Mouse (Mus musculus): Measurements from ENCODE around the gene Gm43064. TPM values are rescaled to one million over a fixed set of nuclear protein-coding genes. Genes with fewer than 3 reads are reported as not detected.

The Gm43064 gene
- polyA plus RNA-seq, 1 experiment from 2014 or later, result not detected

DNA sequence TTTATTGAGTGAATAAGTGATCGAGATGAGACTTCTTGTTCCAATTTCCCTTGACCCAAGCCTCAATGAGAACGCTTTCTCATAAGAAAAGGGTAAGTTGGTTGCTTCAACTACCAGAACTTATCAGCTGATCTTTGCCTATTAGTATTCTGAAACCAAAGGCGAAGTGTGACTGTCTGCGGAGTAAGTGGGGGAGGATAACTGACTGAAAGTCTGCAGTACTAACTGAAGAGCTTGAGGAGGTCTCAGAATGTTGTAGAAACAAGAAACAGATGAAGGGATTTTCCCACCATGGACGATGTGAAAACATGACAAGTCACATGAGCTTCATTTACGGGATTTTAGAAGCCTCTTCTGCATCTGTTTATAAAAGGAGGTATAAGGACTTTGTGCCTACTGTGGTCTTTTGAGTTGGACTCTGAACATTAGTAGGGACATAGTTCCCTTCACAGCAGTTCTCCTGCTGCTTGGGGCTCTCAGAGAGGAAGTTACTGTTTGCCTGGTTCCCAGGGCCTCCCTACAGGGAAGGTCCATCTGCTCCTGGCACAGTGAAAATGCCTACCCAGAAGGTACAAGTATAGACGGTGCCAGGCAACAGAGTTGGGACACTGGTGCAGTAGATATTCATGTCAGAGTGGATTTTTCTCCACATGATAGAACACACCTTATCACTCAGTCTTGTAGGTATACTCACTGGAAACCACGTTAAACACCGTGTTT is 41.4 kb downstream of the Gm43064 start:
- no peaks in the 10 kb centered on the region for H3K4me1 ChIP-seq (ENCODE audit: insufficient read depth)
- ATAC-seq (no peak), DNase-seq (no peak)
- H3K4me3 ChIP-seq (ENCODE audit: low read depth, low read length), result no peak overlapping the region
- no peaks in the 10 kb centered on the region for H3K9me3 ChIP-seq (ENCODE audit: low read length)
- H3K27me3 ChIP-seq (ENCODE audit: insufficient read depth, low read length), result no peaks in the 10 kb centered on the region
- H3K27ac ChIP-seq (ENCODE audit: low read depth), result no peak overlapping the region
- no peak overlapping the region for H3K4me2 ChIP-seq (ENCODE audit: low read depth, low read length)
- H3K9ac ChIP-seq (replicated peaks), result no peak overlapping the region
- no peaks in the 10 kb centered on the region for H3K36me3 ChIP-seq (replicated peaks; ENCODE audit: insufficient read depth, low read length)
- TF ChIP-seq EP300 (IDR thresholded peaks at IDR 0.05; ENCODE audit: low read depth) (no peak), CTCF (IDR thresholded peaks at IDR 0.05; ENCODE audit: low read depth) (no peak)
- 62% methylated on average over 9 of the region's 9 CpGs for WGBS (ENCODE audit: insufficient replicate concordance)

DNA sequence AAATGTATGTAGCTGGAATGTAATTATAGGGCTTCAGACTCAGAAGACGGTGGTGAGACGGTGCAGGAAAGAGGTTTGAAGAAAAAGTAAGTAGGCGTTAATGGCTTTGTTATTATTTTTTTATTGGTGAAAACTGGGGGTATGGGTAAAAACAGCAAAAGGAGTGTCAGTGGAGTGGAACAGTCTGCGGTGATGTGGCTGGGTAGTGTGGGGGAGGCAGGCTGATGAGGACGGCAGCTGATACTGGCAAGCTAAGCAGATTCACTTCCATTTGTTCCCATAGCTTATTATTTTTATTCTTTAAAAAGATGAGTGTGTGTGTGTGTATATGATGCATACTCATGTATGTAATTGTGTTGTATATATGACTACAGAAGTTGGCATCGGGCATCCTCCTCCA is 42.1 kb downstream of the Gm43064 start:
- TF ChIP-seq CTCF (IDR thresholded peaks at IDR 0.05; ENCODE audit: low read depth) (no peak), EP300 (IDR thresholded peaks at IDR 0.05; ENCODE audit: low read depth) (no peak)
- no peaks in the 10 kb centered on the region for H3K4me1 ChIP-seq (ENCODE audit: insufficient read depth)
- no peak for DNase-seq
- H3K4me2 ChIP-seq (ENCODE audit: low read depth, low read length), result no peak overlapping the region
- no peaks in the 10 kb centered on the region for H3K27me3 ChIP-seq (ENCODE audit: insufficient read depth, low read length)
- ATAC-seq, result no peak
- no peaks in the 10 kb centered on the region for H3K9me3 ChIP-seq (ENCODE audit: low read length)
- no peak overlapping the region for H3K27ac ChIP-seq (ENCODE audit: low read depth)
- 85% methylated on average over 6 of the region's 6 CpGs for WGBS (ENCODE audit: insufficient replicate concordance)
- no peak overlapping the region for H3K4me3 ChIP-seq (ENCODE audit: low read depth, low read length)
- H3K9ac ChIP-seq (replicated peaks), result no peak overlapping the region
- H3K36me3 ChIP-seq (replicated peaks; ENCODE audit: insufficient read depth, low read length), result no peaks in the 10 kb centered on the region

DNA sequence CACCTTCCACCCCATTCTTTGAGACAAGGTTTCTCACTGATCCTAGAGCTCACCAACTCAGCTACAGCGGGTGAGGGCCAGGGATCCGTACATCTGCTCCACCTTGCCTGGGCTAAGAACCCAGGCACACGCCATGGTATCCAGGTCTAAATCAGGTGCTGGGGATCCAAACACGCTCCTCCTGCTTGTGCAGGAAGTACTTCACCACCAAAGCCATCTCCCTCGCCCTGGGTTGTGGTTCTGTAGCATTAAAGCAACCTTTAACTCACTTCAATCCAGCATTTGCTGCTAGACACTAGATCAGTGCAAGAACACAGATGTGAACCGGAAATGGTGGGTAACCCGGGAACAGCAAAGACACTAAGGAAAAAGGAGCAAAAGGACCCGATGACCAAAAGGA is 42.5 kb downstream of the Gm43064 start:
- no peak for ATAC-seq
- Histone ChIP-seq H3K9ac (replicated peaks) (no peak overlapping the region), H3K4me1 (ENCODE audit: insufficient read depth) (no peaks in the 10 kb centered on the region), H3K27ac (ENCODE audit: low read depth) (no peak overlapping the region), H3K4me3 (ENCODE audit: low read depth, low read length) (no peak overlapping the region), H3K4me2 (ENCODE audit: low read depth, low read length) (no peak overlapping the region), H3K36me3 (replicated peaks; ENCODE audit: insufficient read depth, low read length) (no peaks in the 10 kb centered on the region), H3K9me3 (ENCODE audit: low read length) (no peaks in the 10 kb centered on the region), H3K27me3 (ENCODE audit: insufficient read depth, low read length) (no peaks in the 10 kb centered on the region)
- no peak for TF ChIP-seq EP300 (IDR thresholded peaks at IDR 0.05; ENCODE audit: low read depth)
- TF ChIP-seq CTCF (IDR thresholded peaks at IDR 0.05; ENCODE audit: low read depth), result no peak
- no peak for DNase-seq
- 73% methylated on average over 8 of the region's 8 CpGs for WGBS (ENCODE audit: insufficient replicate concordance)

DNA sequence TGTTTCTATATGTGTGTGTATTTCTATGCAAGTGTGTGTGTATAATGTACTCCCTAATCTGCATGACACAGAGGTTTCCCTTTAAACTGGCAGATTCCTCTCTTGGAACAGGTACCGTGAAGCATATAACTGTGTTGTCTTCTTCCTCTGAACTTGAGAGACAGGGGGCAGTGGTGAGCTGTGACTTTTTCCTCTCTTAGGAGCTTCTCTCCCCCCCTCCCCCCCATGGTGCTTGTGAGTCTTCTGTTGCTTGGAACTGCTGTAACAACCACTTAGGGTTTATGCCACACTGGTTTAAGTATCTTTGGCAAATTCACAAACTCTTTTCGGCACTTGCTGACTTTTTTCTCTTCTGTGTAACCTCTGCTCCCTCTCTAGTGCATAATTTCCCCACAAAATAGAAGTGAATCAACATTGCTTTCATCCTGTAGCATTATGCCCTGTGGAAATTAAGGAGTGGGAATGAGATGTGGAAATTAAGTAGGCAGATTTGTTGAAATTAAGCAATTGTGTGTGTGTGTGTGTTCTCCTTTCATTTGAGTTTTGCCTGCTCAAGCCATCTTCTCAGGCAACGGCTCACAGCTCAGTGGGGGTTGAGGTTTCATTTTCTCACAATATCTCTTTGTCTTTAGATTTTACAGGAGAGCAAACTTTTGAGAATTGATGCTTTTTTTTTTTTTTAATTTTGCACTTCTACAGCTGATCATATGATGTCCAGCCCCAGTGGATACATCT is 43.4 kb downstream of the Gm43064 start:
- Histone ChIP-seq H3K4me1 (ENCODE audit: insufficient read depth) (no peaks in the 10 kb centered on the region), H3K9ac (replicated peaks) (no peak overlapping the region), H3K4me3 (ENCODE audit: low read depth, low read length) (no peak overlapping the region), H3K36me3 (replicated peaks; ENCODE audit: insufficient read depth, low read length) (no peaks in the 10 kb centered on the region), H3K4me2 (ENCODE audit: low read depth, low read length) (no peak overlapping the region), H3K27ac (ENCODE audit: low read depth) (no peak overlapping the region), H3K27me3 (ENCODE audit: insufficient read depth, low read length) (no peaks in the 10 kb centered on the region), H3K9me3 (ENCODE audit: low read length) (no peaks in the 10 kb centered on the region)
- no peak for TF ChIP-seq EP300 (IDR thresholded peaks at IDR 0.05; ENCODE audit: low read depth)
- TF ChIP-seq CTCF (IDR thresholded peaks at IDR 0.05; ENCODE audit: low read depth), result peak; percentile 69
- WGBS (ENCODE audit: insufficient replicate concordance), result 57% methylated on average over 3 of the region's 3 CpGs
- 0 out of 2 replicates have a peak, but pooled peaks have one; percentile 47 for ATAC-seq
- DNase-seq, result peak; percentile 63

DNA sequence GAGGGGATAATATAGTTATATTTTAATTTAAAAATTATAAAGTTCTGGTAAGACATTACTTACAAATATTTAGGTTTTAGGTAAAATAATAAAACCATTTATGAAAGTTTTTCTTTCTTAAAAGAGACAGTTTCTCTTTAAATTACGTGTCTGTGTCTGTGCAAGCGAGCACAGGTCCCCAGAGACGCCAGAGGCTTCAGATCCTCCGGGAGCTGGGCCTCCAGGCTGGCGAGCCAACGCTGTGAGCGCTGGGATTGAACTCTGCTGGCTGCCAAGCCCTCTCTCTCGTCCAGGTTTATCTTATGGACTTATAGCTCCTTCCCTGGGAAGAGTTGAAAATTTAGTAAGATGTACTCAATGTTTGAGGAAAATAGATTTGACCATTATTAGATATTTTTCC is 44.4 kb downstream of the Gm43064 start:
- no peak overlapping the region for H3K4me2 ChIP-seq (ENCODE audit: low read depth, low read length)
- ATAC-seq (no peak), DNase-seq (no peak)
- 73% methylated on average over 8 of the region's 8 CpGs for WGBS (ENCODE audit: insufficient replicate concordance)
- no peak overlapping the region for H3K4me3 ChIP-seq (ENCODE audit: low read depth, low read length)
- H3K4me1 ChIP-seq (ENCODE audit: insufficient read depth), result no peaks in the 10 kb centered on the region
- H3K36me3 ChIP-seq (replicated peaks; ENCODE audit: insufficient read depth, low read length), result no peaks in the 10 kb centered on the region
- no peak overlapping the region for H3K27ac ChIP-seq (ENCODE audit: low read depth)
- H3K9me3 ChIP-seq (ENCODE audit: low read length), result no peaks in the 10 kb centered on the region
- H3K27me3 ChIP-seq (ENCODE audit: insufficient read depth, low read length), result no peaks in the 10 kb centered on the region
- no peak overlapping the region for H3K9ac ChIP-seq (replicated peaks)
- TF ChIP-seq CTCF (IDR thresholded peaks at IDR 0.05; ENCODE audit: low read depth), result no peak
- no peak for TF ChIP-seq EP300 (IDR thresholded peaks at IDR 0.05; ENCODE audit: low read depth)

DNA sequence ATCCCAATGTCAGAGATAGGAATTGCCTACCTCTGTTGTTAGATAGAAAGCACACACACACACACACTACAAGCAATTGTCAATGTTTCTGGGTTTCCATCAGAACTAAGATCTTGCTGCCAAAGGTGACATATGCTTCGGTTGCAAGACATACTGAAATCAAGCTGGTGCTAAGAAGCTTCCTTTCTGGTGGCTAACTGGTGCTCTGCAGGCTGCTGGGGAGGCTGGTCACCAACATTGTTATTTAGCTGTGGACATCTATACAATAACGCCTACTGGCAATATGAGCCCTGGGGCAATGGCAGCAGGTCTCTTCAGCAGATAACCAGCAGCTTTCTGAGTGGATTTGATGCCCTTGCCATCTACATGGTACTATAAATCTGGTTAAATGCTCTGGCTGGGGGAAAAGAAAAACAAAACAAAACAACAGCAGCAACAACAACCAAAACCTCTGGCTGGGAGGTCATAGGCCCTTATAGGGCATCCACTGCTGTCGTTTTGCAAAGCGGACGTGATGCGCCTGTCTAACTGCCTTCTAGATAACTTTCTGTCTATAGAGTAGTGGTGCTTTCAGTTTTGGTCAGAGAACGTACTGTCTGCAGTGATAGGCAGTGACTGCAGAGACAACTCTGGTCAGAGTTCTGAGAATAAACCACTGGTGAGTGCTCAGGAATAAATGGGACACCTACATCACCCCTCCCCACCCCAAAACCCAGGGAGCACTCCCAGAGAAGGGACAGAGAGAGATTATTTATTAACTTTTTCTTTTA is 47.8 kb downstream of the Gm43064 start:
- H3K4me2 ChIP-seq (ENCODE audit: low read depth, low read length), result no peak overlapping the region
- no peak for ATAC-seq
- H3K4me1 ChIP-seq (ENCODE audit: insufficient read depth), result no peaks in the 10 kb centered on the region
- H3K9me3 ChIP-seq (ENCODE audit: low read length), result no peaks in the 10 kb centered on the region
- H3K27me3 ChIP-seq (ENCODE audit: insufficient read depth, low read length), result no peaks in the 10 kb centered on the region
- no peak for DNase-seq
- H3K4me3 ChIP-seq (ENCODE audit: low read depth, low read length), result no peak overlapping the region
- 71% methylated on average over 7 of the region's 7 CpGs for WGBS (ENCODE audit: insufficient replicate concordance)
- no peak overlapping the region for H3K9ac ChIP-seq (replicated peaks)
- TF ChIP-seq EP300 (IDR thresholded peaks at IDR 0.05; ENCODE audit: low read depth), result no peak
- TF ChIP-seq CTCF (IDR thresholded peaks at IDR 0.05; ENCODE audit: low read depth), result no peak
- no peaks in the 10 kb centered on the region for H3K36me3 ChIP-seq (replicated peaks; ENCODE audit: insufficient read depth, low read length)
- no peak overlapping the region for H3K27ac ChIP-seq (ENCODE audit: low read depth)
